Mouse (Mus musculus) stomach, postnatal 0 days (tissue): ENCODE measurements around the gene Wdr63.

Source experiments
- CTCF ChIP-seq: IDR thresholded peaks from 2 replicates; pipeline ENCODE4 v1.5.1; 2016; ENCODE audit warnings: antibody characterized with exemption, low read depth, mild to moderate bottlenecking, moderate library complexity
- EP300 ChIP-seq: optimal IDR thresholded peaks from 2 replicates; pipeline ENCODE3; 2016; ENCODE audit warnings: antibody characterized with exemption

DNA sequence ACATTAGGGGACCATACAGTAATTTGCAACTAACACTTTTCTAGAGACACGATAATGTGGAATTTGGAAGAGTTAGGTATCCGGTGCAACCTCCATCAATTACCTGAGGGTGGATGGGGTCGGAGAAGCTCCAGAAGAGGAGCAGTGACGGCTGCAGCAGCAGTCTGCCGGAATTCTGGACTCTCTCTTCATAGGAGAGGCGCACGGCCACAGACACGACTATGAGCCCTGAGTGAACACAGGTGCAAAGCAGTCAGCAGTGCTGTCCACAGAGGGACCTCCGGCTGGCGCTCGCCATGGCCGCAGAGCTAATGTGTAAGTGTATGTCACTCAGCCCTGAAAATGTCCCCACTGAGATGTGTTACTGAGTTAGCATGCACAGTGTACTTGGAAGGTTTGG, 27.7 kb downstream of the Wdr63 start:
- TF ChIP-seq EP300 (no peak), CTCF (no peak)
